Mouse (Mus musculus): ENCODE data around the gene Pik3r2. TPM values are rescaled to one million over a fixed set of nuclear protein-coding genes. Genes with fewer than 3 reads are reported as not detected.
"Not testable (repeated sequence)": the region's sequence is repeated elsewhere in the genome, so short reads cannot be mapped to it uniquely, and the experiment has no call there.

The Pik3r2 gene
- 12.2 and 13.9 TPM in 2 replicates for polyA plus RNA-seq (2015; fragmentation: Nextera tagmentation; extraction: Ambion mirVana)

GRCm38 (mm10) chr8:70776496-70777444 lies at the start of gene Pik3r2:
Gene Pik3r2 (minus strand): TSS chr8:70776713.
- under 1% methylated on average over 93 of the region's 94 CpGs for WGBS (ENCODE audit: insufficient replicate concordance)
- H3K27me3 ChIP-seq (ENCODE audit: control insufficient read depth, insufficient read depth, low read depth, low read length), result no peaks in the 10 kb centered on the region
- H3K4me1 ChIP-seq (ENCODE audit: control insufficient read depth, low read depth, low read length), result peaks cover 42% of the 10 kb centered on the region
- H3K36me3 ChIP-seq (ENCODE audit: control insufficient read depth, insufficient read depth), result peaks cover 20% of the 10 kb centered on the region
- peak within 1 kb of the TSS; percentile 98 for H3K27ac ChIP-seq (ENCODE audit: low read length)
- peak within 1 kb of the TSS; percentile 73 for H3K4me3 ChIP-seq (ENCODE audit: low read depth, low read length)
- peak within 1 kb of the TSS; percentile 91 for H3K9ac ChIP-seq (ENCODE audit: low read depth, low read length)
- H3K4me2 ChIP-seq (ENCODE audit: low read depth, low read length), result peak within 1 kb of the TSS; percentile 97
- H3K9me3 ChIP-seq (replicated peaks; ENCODE audit: control insufficient read depth, low read length), result no peaks in the 10 kb centered on the region
- ATAC-seq (ENCODE audit: low read depth), result peak; percentile 87

- WGBS (ENCODE audit: insufficient replicate concordance), result 75% methylated on average over 8 of the region's 8 CpGs
- Histone ChIP-seq H3K4me2 (ENCODE audit: low read depth, low read length) (no peak overlapping the region), H3K4me1 (ENCODE audit: control insufficient read depth, low read depth, low read length) (peaks cover 9% of the 10 kb centered on the region), H3K9ac (ENCODE audit: low read depth, low read length) (no peak overlapping the region), H3K36me3 (ENCODE audit: control insufficient read depth, insufficient read depth) (no peaks in the 10 kb centered on the region), H3K27ac (ENCODE audit: low read length) (no peak overlapping the region), H3K4me3 (ENCODE audit: low read depth, low read length) (no peak overlapping the region), H3K9me3 (replicated peaks; ENCODE audit: control insufficient read depth, low read length) (peaks cover 3% of the 10 kb centered on the region; the same call in 1 of the 2 replicates), H3K27me3 (ENCODE audit: control insufficient read depth, insufficient read depth, low read depth, low read length) (no peaks in the 10 kb centered on the region)
- no peak for ATAC-seq (ENCODE audit: low read depth)
Measured at GRCm38 (mm10) chr8:70825816-70826215, 49.3 kb upstream of the Pik3r2 start.

- Histone ChIP-seq H3K27ac (ENCODE audit: low read length) (no peak overlapping the region), H3K9me3 (replicated peaks; ENCODE audit: control insufficient read depth, low read length) (peaks cover 3% of the 10 kb centered on the region; the same call in 1 of the 2 replicates), H3K27me3 (ENCODE audit: control insufficient read depth, insufficient read depth, low read depth, low read length) (no peaks in the 10 kb centered on the region), H3K36me3 (ENCODE audit: control insufficient read depth, insufficient read depth) (no peaks in the 10 kb centered on the region), H3K4me1 (ENCODE audit: control insufficient read depth, low read depth, low read length) (peaks cover 17% of the 10 kb centered on the region), H3K9ac (ENCODE audit: low read depth, low read length) (no peak overlapping the region), H3K4me2 (ENCODE audit: low read depth, low read length) (no peak overlapping the region), H3K4me3 (ENCODE audit: low read depth, low read length) (no peak overlapping the region)
- 78% methylated on average over 7 of the region's 7 CpGs for WGBS (ENCODE audit: insufficient replicate concordance)
- ATAC-seq (ENCODE audit: low read depth), result no peak
Measured at GRCm38 (mm10) chr8:70823802-70824201, 47.3 kb upstream of the Pik3r2 start.

GRCm38 (mm10) chr8:70822594-70822993 lies 46.1 kb upstream of the Pik3r2 start:
- not testable (repeated sequence) for H3K4me3 ChIP-seq (ENCODE audit: low read depth, low read length); ATAC-seq (ENCODE audit: low read depth); H3K36me3 ChIP-seq (ENCODE audit: control insufficient read depth, insufficient read depth); H3K9me3 ChIP-seq (replicated peaks; ENCODE audit: control insufficient read depth, low read length); H3K9ac ChIP-seq (ENCODE audit: low read depth, low read length); H3K4me2 ChIP-seq (ENCODE audit: low read depth, low read length); H3K27ac ChIP-seq (ENCODE audit: low read length); H3K27me3 ChIP-seq (ENCODE audit: control insufficient read depth, insufficient read depth, low read depth, low read length)
- WGBS (ENCODE audit: insufficient replicate concordance), result 66% methylated on average over 3 of the region's 3 CpGs
- H3K4me1 ChIP-seq (ENCODE audit: control insufficient read depth, low read depth, low read length), result peaks cover 17% of the 10 kb centered on the region

GRCm38 (mm10) chr8:70821992-70822391 lies 45.5 kb upstream of the Pik3r2 start:
- no peaks in the 10 kb centered on the region for H3K36me3 ChIP-seq (ENCODE audit: control insufficient read depth, insufficient read depth)
- no peak overlapping the region for H3K4me2 ChIP-seq (ENCODE audit: low read depth, low read length)
- no peak overlapping the region for H3K27ac ChIP-seq (ENCODE audit: low read length)
- 0 out of 2 replicates have a peak overlapping the region, but pooled peaks have one; percentile 3 for H3K9ac ChIP-seq (ENCODE audit: low read depth, low read length)
- WGBS (ENCODE audit: insufficient replicate concordance), result 42% methylated on average over 11 of the region's 11 CpGs
- no peak for ATAC-seq (ENCODE audit: low read depth)
- H3K27me3 ChIP-seq (ENCODE audit: control insufficient read depth, insufficient read depth, low read depth, low read length), result peaks cover 4% of the 10 kb centered on the region
- peaks cover 19% of the 10 kb centered on the region for H3K4me1 ChIP-seq (ENCODE audit: control insufficient read depth, low read depth, low read length)
- H3K4me3 ChIP-seq (ENCODE audit: low read depth, low read length), result no peak overlapping the region
- H3K9me3 ChIP-seq (replicated peaks; ENCODE audit: control insufficient read depth, low read length), result peaks cover 2% of the 10 kb centered on the region; the same call in 1 of the 2 replicates

- H3K36me3 ChIP-seq (ENCODE audit: control insufficient read depth, insufficient read depth), result no peaks in the 10 kb centered on the region
- WGBS (ENCODE audit: insufficient replicate concordance), result 13% methylated on average over 30 of the region's 30 CpGs
- peaks cover 8% of the 10 kb centered on the region for H3K27me3 ChIP-seq (ENCODE audit: control insufficient read depth, insufficient read depth, low read depth, low read length)
- H3K4me2 ChIP-seq (ENCODE audit: low read depth, low read length), result no peak overlapping the region
- peak; percentile 40 for ATAC-seq (ENCODE audit: low read depth)
- no peak overlapping the region for H3K4me3 ChIP-seq (ENCODE audit: low read depth, low read length)
- 0 out of 2 replicates have a peak overlapping the region, but pooled peaks have one; percentile 3 for H3K9ac ChIP-seq (ENCODE audit: low read depth, low read length)
- H3K27ac ChIP-seq (ENCODE audit: low read length), result no peak overlapping the region
- H3K4me1 ChIP-seq (ENCODE audit: control insufficient read depth, low read depth, low read length), result peaks cover 24% of the 10 kb centered on the region
- H3K9me3 ChIP-seq (replicated peaks; ENCODE audit: control insufficient read depth, low read length), result no peaks in the 10 kb centered on the region
Measured at GRCm38 (mm10) chr8:70821399-70821962, 45.0 kb upstream of the Pik3r2 start.

- no peak overlapping the region; the same call in 1 of the 2 replicates for H3K9ac ChIP-seq (ENCODE audit: low read depth, low read length)
- H3K4me1 ChIP-seq (ENCODE audit: control insufficient read depth, low read depth, low read length), result peaks cover 26% of the 10 kb centered on the region
- peaks cover 9% of the 10 kb centered on the region for H3K27me3 ChIP-seq (ENCODE audit: control insufficient read depth, insufficient read depth, low read depth, low read length)
- H3K9me3 ChIP-seq (replicated peaks; ENCODE audit: control insufficient read depth, low read length), result no peaks in the 10 kb centered on the region
- H3K4me2 ChIP-seq (ENCODE audit: low read depth, low read length), result peak overlapping the region; percentile 31
- no peaks in the 10 kb centered on the region for H3K36me3 ChIP-seq (ENCODE audit: control insufficient read depth, insufficient read depth)
- ATAC-seq (ENCODE audit: low read depth), result peak; percentile 46
- no peak overlapping the region; the same call in 1 of the 2 replicates for H3K4me3 ChIP-seq (ENCODE audit: low read depth, low read length)
- WGBS (ENCODE audit: insufficient replicate concordance), result 15% methylated on average over 31 of the region's 31 CpGs
- H3K27ac ChIP-seq (ENCODE audit: low read length), result no peak overlapping the region
Measured at GRCm38 (mm10) chr8:70820101-70820935, 43.8 kb upstream of the Pik3r2 start.

- Histone ChIP-seq H3K36me3 (ENCODE audit: control insufficient read depth, insufficient read depth) (no peaks in the 10 kb centered on the region), H3K27me3 (ENCODE audit: control insufficient read depth, insufficient read depth, low read depth, low read length) (peaks cover 9% of the 10 kb centered on the region), H3K4me1 (ENCODE audit: control insufficient read depth, low read depth, low read length) (peaks cover 22% of the 10 kb centered on the region), H3K27ac (ENCODE audit: low read length) (no peak overlapping the region), H3K9ac (ENCODE audit: low read depth, low read length) (no peak overlapping the region), H3K9me3 (replicated peaks; ENCODE audit: control insufficient read depth, low read length) (no peaks in the 10 kb centered on the region), H3K4me3 (ENCODE audit: low read depth, low read length) (peak overlapping the region; percentile 20; the same call in 1 of the 2 replicates), H3K4me2 (ENCODE audit: low read depth, low read length) (peak overlapping the region; percentile 41)
- peak; percentile 79 for ATAC-seq (ENCODE audit: low read depth)
- WGBS (ENCODE audit: insufficient replicate concordance), result 6% methylated on average over 30 of the region's 30 CpGs
Measured at GRCm38 (mm10) chr8:70816679-70817078, 40.2 kb upstream of the Pik3r2 start.

All from liver, embryonic 16.5 days (tissue).